8 mouse cellular contexts compared by ENCODE assay signal in the genomic region with DNA sequence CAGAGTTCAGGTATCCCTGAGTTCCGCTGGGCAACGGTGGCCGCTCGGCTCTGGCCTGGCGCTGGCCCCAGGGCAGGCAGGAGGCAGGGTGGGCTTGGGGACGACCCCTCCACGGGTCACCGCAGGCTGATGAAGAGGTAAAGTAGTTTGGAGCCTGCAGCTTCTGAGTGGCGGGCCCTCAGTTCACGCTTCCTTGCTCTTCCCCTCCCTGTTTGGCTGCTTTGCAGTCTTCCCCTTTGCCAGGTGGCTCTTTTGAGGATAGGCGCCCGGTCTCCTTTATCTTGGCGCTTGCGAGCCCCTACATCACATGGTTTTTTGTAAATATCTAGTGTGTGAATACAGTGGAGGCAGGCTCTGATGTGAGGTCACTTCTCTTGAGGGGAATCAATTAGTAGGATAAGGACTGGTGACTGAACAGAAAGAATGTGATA. TPM values are rescaled to one million over a fixed set of nuclear protein-coding genes. Genes with fewer than 3 reads are reported as not detected.
DNase-seq lines count a peak whose midpoint lies in the region; ATAC-seq and TF ChIP-seq lines count a peak whose summit lies in the region.

No protein-coding gene starts in this region.

- no peaks in the 10 kb centered on the region for H3K4me1 ChIP-seq in heart, embryonic 12.5 days (replicated peaks)
- H3K4me1 ChIP-seq in CH12.LX (ENCODE audit: control insufficient read depth in 1 of 2, insufficient read depth in 2 of 2), result peaks cover 0 to 3% of the 10 kb centered on the region in 2 experiments; a peak in 2 of 4 replicates
- no peaks in the 10 kb centered on the region for H3K4me1 ChIP-seq in embryonic facial prominence, embryonic 15.5 days
- H3K4me1 ChIP-seq in limb, embryonic 14.5 days (ENCODE audit: control insufficient read depth, insufficient read depth, low read length), result no peaks in the 10 kb centered on the region
- H3K4me1 ChIP-seq in small intestine, adult 2 months (ENCODE audit: control insufficient read depth, insufficient read depth, insufficient read length, low read length), result peaks cover 4% of the 10 kb centered on the region; the same call in 1 of the 2 replicates

- intact Hi-C loops in heart, postnatal 10 days (cut with DNase I), result loop anchor here (5.0 kb wide), 2 partner anchors 125 to 145 kb away; partner anchors contain the start of gene Prrg3

- dilution Hi-C loops in CH12.LX (cut with MboI; ENCODE audit: extremely low pct_ligation_motif_present, extremely low pct_unique_long_range_greater_than_20kb, low sequenced_read_pairs), result no loop called here

- peak overlapping the region; percentile 86 for H3K4me3 ChIP-seq in heart, embryonic 12.5 days
- peak overlapping the region; percentile 61 to 90 (median 73) for H3K4me3 ChIP-seq in CH12.LX (replicated peaks in 1 of 3; ENCODE audit: low read depth in 2 of 3, low read length in 2 of 3, poor library complexity in 1 of 3)
- peak overlapping the region; percentile 64 for H3K4me3 ChIP-seq in embryonic facial prominence, embryonic 15.5 days (replicated peaks)
- peak overlapping the region; percentile 58 for H3K4me3 ChIP-seq in limb, embryonic 14.5 days (replicated peaks; ENCODE audit: low read length)
- peak overlapping the region; percentile 100 for H3K4me3 ChIP-seq in small intestine, adult 2 months (ENCODE audit: low read depth, low read length)

- peaks cover 7% of the 10 kb centered on the region for H3K79me2 ChIP-seq in CH12.LX (replicated peaks; ENCODE audit: control insufficient read depth, extremely low read depth, insufficient read depth, poor library complexity, severe bottlenecking)

- no peak for DNase-seq in heart, postnatal 10 days
- DNase-seq in CH12.LX (ENCODE audit: extremely low read depth), result peak; percentile 19
- no peak for DNase-seq in limb, embryonic 14.5 days (ENCODE audit: low spot score)
- DNase-seq in adrenal gland, postnatal 25 days, result no peak
- no peak for DNase-seq in layer of hippocampus, adult 18-20 months (ENCODE audit: low spot score in 2 of 2)

- no peak for TF ChIP-seq RAD21 in CH12.LX (IDR thresholded peaks at IDR 0.05; ENCODE audit: low read depth, low read length)

- peak overlapping the region; percentile 82 for H3K27ac ChIP-seq in heart, embryonic 12.5 days (ENCODE audit: poor library complexity, severe bottlenecking)
- peak overlapping the region; percentile 33 for H3K27ac ChIP-seq in CH12.LX (ENCODE audit: insufficient read depth, low read depth)
- peak overlapping the region; percentile 75; the same call in 1 of the 2 replicates for H3K27ac ChIP-seq in embryonic facial prominence, embryonic 15.5 days (replicated peaks)
- H3K27ac ChIP-seq in limb, embryonic 14.5 days (replicated peaks; ENCODE audit: low read depth, low read length), result peak overlapping the region; percentile 85
- H3K27ac ChIP-seq in small intestine, adult 2 months (ENCODE audit: insufficient read depth, low read depth, low read length), result peak overlapping the region; percentile 38

- TF ChIP-seq POLR2A in CH12.LX (IDR thresholded peaks at IDR 0.05; ENCODE audit: low read depth, low read length), result no peak
- TF ChIP-seq POLR2A in limb, embryonic 14.5 days (IDR thresholded peaks at IDR 0.05; ENCODE audit: borderline replicate concordance, extremely low read depth, insufficient read depth, insufficient read length), result no peak
- no peak for TF ChIP-seq POLR2A in small intestine, adult 2 months (IDR thresholded peaks at IDR 0.05; ENCODE audit: low read depth, low read length)

- no peaks in the 10 kb centered on the region for H3K36me3 ChIP-seq in heart, embryonic 12.5 days
- peaks cover 0 to 4% of the 10 kb centered on the region in 2 experiments for H3K36me3 ChIP-seq in CH12.LX (replicated peaks in 1 of 2; ENCODE audit: control insufficient read depth in 1 of 2, insufficient read depth in 1 of 2, low read length in 1 of 2)
- H3K36me3 ChIP-seq in embryonic facial prominence, embryonic 15.5 days, result no peaks in the 10 kb centered on the region
- H3K36me3 ChIP-seq in limb, embryonic 14.5 days (ENCODE audit: control insufficient read depth, insufficient read depth, low read length), result 0 out of 2 replicates have a peak, but pooled peaks cover 2% of the 10 kb centered on the region
- no peaks in the 10 kb centered on the region for H3K36me3 ChIP-seq in small intestine, adult 2 months (ENCODE audit: control insufficient read depth, insufficient read depth, low read length)

- in situ Hi-C loops in CH12.LX (cut with MboI; ENCODE audit: low pct_ligation_motif_present, low pct_unique_long_range_greater_than_20kb, low sequenced_read_pairs), result no loop called here

- no peaks in the 10 kb centered on the region for H3K27me3 ChIP-seq in heart, embryonic 12.5 days (replicated peaks)
- H3K27me3 ChIP-seq in CH12.LX (replicated peaks), result no peaks in the 10 kb centered on the region
- H3K27me3 ChIP-seq in embryonic facial prominence, embryonic 15.5 days, result no peaks in the 10 kb centered on the region
- no peaks in the 10 kb centered on the region for H3K27me3 ChIP-seq in limb, embryonic 14.5 days (ENCODE audit: control insufficient read depth, insufficient read depth, low read length)
- H3K27me3 ChIP-seq in small intestine, adult 2 months (ENCODE audit: control insufficient read depth, insufficient read depth, low read length), result no peaks in the 10 kb centered on the region

- peak overlapping the region; percentile 82 for H3K9ac ChIP-seq in heart, embryonic 12.5 days
- peak overlapping the region; percentile 84 for H3K9ac ChIP-seq in CH12.LX (ENCODE audit: insufficient read depth, low read depth)
- H3K9ac ChIP-seq in embryonic facial prominence, embryonic 15.5 days, result peak overlapping the region; percentile 55
- H3K9ac ChIP-seq in limb, embryonic 14.5 days (ENCODE audit: low read depth, low read length, severe bottlenecking), result peak overlapping the region; percentile 71

- no peaks in the 10 kb centered on the region for H3K9me3 ChIP-seq in heart, embryonic 12.5 days (replicated peaks)
- H3K9me3 ChIP-seq in CH12.LX (replicated peaks; ENCODE audit: low read length), result no peaks in the 10 kb centered on the region
- no peaks in the 10 kb centered on the region for H3K9me3 ChIP-seq in embryonic facial prominence, embryonic 15.5 days (replicated peaks)
- H3K9me3 ChIP-seq in limb, embryonic 14.5 days (ENCODE audit: control insufficient read depth, low read length), result no peaks in the 10 kb centered on the region

- TF ChIP-seq EP300 in CH12.LX (IDR thresholded peaks at IDR 0.05; ENCODE audit: low read length), result no peak

- peak overlapping the region; percentile 66 for H3K4me2 ChIP-seq in heart, embryonic 12.5 days
- peak overlapping the region; percentile 50; the same call in 1 of the 2 replicates for H3K4me2 ChIP-seq in CH12.LX (ENCODE audit: insufficient read depth, low read depth, poor library complexity, severe bottlenecking)
- H3K4me2 ChIP-seq in embryonic facial prominence, embryonic 15.5 days (replicated peaks), result peak overlapping the region; percentile 46
- H3K4me2 ChIP-seq in limb, embryonic 14.5 days (replicated peaks; ENCODE audit: low read depth, low read length, severe bottlenecking), result peak overlapping the region; percentile 45

- WGBS in heart, embryonic 12.5 days, result 13% methylated on average over 14 of the region's 14 CpGs
- WGBS in embryonic facial prominence, embryonic 15.5 days, result 12% methylated on average over 14 of the region's 14 CpGs
- WGBS in limb, embryonic 14.5 days, result 31% methylated on average over 6 of the region's 14 CpGs
- 10% methylated on average over 14 of the region's 14 CpGs for WGBS in small intestine, adult 2 months

- ATAC-seq in heart, embryonic 12.5 days (ENCODE audit: insufficient number of reproducible peaks, low FRiP score), result no peak; the same call in none of the 2 replicates
- ATAC-seq in embryonic facial prominence, embryonic 15.5 days (ENCODE audit: insufficient number of reproducible peaks, low FRiP score, low TSS enrichment, low read depth), result no peak
- ATAC-seq in limb, embryonic 14.5 days (ENCODE audit: low FRiP score, low read depth), result peak; percentile 16

- no peak for TF ChIP-seq CTCF in CH12.LX (conservative IDR thresholded peaks at IDR 0.05 in 1 of 2, IDR thresholded peaks at IDR 0.05 in 1 of 2; ENCODE audit: low read depth in 2 of 2, low read length in 2 of 2)
- TF ChIP-seq CTCF in small intestine, adult 2 months (IDR thresholded peaks at IDR 0.05; ENCODE audit: extremely low read depth, insufficient read length, insufficient replicate concordance, low read depth, low read length), result no peak

TF ChIP-seq in CH12.LX, 34 proteins besides CTCF, POLR2A, EP300 and RAD21:
- TF ChIP-seq SIN3A (IDR thresholded peaks at IDR 0.05; ENCODE audit: low read length) (0 out of 2 replicates have a peak, but pooled peaks have one; percentile 18), TBP (conservative IDR thresholded peaks at IDR 0.05; ENCODE audit: low read depth, low read length) (no peak)

RNA-seq across cellular contexts. Expression of gene Vma21, which starts 1.2 kb away (rescaled TPM):
- polyA plus RNA-seq in heart, embryonic 12.5 days (2016; fragmentation: Nextera tagmentation; extraction: Ambion mirVana), result 52.5 and 54.8 TPM in 2 replicates
- 10 to 100 TPM; 21.0 to 23.9 TPM for total RNA-seq in heart, postnatal 10 days (2021)
- 4.1 and 5.2 TPM in 2 replicates for total RNA-seq in CH12.LX (2012; rRNA removed)
- total RNA-seq in CH12.LX (2014; rRNA removed), result 26.8 and 27.3 TPM in 2 replicates
- 24.8 and 28.6 TPM in 2 replicates for polyA plus RNA-seq in CH12.LX (2012; ENCODE audit: insufficient read length, low read depth)
- 52.7 and 55.5 TPM in 2 replicates for polyA plus RNA-seq in embryonic facial prominence, embryonic 15.5 days (2015; fragmentation: Nextera tagmentation; extraction: Ambion mirVana)
- 13.5 and 13.8 TPM in 2 replicates for polyA plus RNA-seq in limb, embryonic 14.5 days (2012; rRNA removed)
- 38.1 and 39.7 TPM in 2 replicates for polyA plus RNA-seq in limb, embryonic 14.5 days (2014; fragmentation: Nextera tagmentation; extraction: Ambion mirVana)
- polyA plus RNA-seq in small intestine, adult 2 months (2012; rRNA removed), result 0.56 and 0.63 TPM in 2 replicates
- 35.4 and 38.6 TPM in 2 replicates for total RNA-seq in adrenal gland, postnatal 25 days (2021)
- total RNA-seq in layer of hippocampus, adult 18-20 months (2021), result 10 to 100 TPM; 29.0 to 32.7 TPM

Comparison
In these comparisons a context has a peak if more than half of its experiments do, and no peak if none do; other contexts are left out.
1. H3K27ac ChIP-seq: peak in every context shown above with its lines; median percentile 85 in limb, embryonic 14.5 days; 82 in heart, embryonic 12.5 days; 75 in embryonic facial prominence, embryonic 15.5 days; 38 in small intestine, adult 2 months; 33 in CH12.LX.